Mouse (Mus musculus) megakaryocyte-erythroid progenitor cell, adult 5-6 weeks (primary cell): ENCODE measurements at regions not wholly inside any gene's neighbourhood (a gene's known extent, or its start where the extent isn't known, plus 50 kb on each side); places are given as distances from the start of the nearest gene placed in this dataset.
A peak's percentile ranks its signal among the peaks of the same experiment; 100 is the strongest.
"Not testable (repeated sequence)": the region's sequence is repeated elsewhere in the genome, so short reads cannot be mapped to it uniquely, and the experiment has no call there.

ENCODE experiments used
- ATAC-seq: replicated peaks from 2 replicates; pipeline ENCODE4 v1.8.0; 2016; ENCODE audit warnings: mild to moderate bottlenecking, inconsistent platforms; ENCODE audit not compliant: severe bottlenecking, poor library complexity, low FRiP score, low TSS enrichment

GRCm38 (mm10) chr7:116596914-116597313, 92.7 kb downstream of the Nucb2 start:
- no peak for ATAC-seq

GRCm38 (mm10) chr7:116600340-116600739, 96.2 kb downstream of the Nucb2 start:
- no peak for ATAC-seq

- ATAC-seq, result no peak
These were observed 99.1 kb downstream of the Nucb2 start for GRCm38 (mm10) chr7:116603167-116603839.

DNA sequence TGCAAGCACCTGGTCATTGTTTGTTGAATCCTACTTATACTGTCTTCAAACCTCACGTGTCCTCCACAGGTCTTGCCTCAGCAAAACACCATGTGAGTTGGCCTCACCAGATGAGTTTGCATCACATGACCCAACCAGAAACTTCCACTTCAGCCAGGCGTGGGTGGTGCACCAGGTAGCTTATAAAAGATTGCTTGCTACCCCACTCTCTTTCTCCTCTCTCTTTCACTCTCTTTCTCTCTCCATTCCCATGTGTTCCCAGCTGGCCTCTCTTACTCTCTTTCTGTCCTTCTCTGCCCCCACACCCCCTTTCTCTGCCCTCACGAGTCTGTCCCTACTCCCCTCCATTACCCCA, 99.6 kb downstream of the Nucb2 start:
- no peak for ATAC-seq

- no peak for ATAC-seq
These were observed 102.1 kb downstream of the Nucb2 start for GRCm38 (mm10) chr7:116606255-116606654.

- ATAC-seq, result no peak
These were observed 102.7 kb downstream of the Nucb2 start for GRCm38 (mm10) chr7:116606751-116607483.

- no peak for ATAC-seq
These were observed 103.6 kb downstream of the Nucb2 start for GRCm38 (mm10) chr7:116607628-116608225.

- peak; percentile 91 for ATAC-seq
These were observed 104.3 kb downstream of the Nucb2 start for GRCm38 (mm10) chr7:116608350-116609085.

DNA sequence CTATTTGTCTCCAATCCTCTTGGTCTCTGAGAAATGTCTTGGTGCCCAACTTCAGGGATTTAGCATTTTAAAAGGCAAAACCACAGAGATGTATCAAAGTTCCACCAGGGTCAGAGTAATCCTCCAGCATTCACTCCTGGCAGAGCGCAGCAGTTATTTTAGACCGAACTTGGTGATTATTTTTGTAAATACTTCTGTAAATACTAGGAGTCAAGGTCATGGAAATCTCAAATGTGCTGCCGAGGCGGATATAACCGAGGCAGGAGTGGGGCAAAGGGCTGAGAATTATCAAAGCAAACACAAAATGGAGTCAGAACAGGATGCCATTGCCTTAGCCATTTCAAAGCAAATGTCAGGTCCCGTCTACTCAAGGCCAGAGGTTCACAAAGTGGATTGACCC, 105.2 kb downstream of the Nucb2 start:
- no peak for ATAC-seq

- ATAC-seq, result no peak
These were observed 105.7 kb downstream of the Nucb2 start for GRCm38 (mm10) chr7:116609906-116610305.

DNA sequence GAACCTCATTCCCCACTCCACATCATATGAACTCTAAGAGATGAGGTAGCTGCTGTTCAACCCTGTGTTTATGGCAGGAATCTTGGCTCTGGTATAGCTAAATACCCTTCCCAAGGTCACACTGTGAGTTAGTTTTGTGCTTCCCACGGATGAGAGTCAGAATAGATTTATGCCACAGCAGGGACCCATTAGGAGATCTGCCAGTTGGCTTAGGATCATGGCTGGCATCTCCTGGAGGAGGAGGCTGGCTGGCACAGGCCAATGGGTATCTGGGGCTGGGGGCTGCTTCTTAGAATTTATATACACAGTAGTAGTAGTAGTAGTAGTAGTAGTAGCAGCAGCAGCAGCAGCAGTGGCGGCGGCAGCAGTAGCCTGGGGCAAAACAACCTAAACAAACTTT, 111.8 kb downstream of the Nucb2 start:
- no peak for ATAC-seq

- no peak for ATAC-seq
These were observed 115.5 kb downstream of the Nucb2 start for GRCm38 (mm10) chr7:116619636-116620035.

- ATAC-seq, result no peak
These were observed 116.2 kb downstream of the Nucb2 start for GRCm38 (mm10) chr7:116620381-116620780.

- no peak for ATAC-seq
These were observed 129.0 kb downstream of the Nucb2 start for GRCm38 (mm10) chr7:116633210-116633609.

GRCm38 (mm10) chr7:116644902-116645650, 140.9 kb downstream of the Nucb2 start:
- ATAC-seq, result peak; percentile 84

- ATAC-seq, result no peak
These were observed 150.3 kb downstream of the Nucb2 start for GRCm38 (mm10) chr7:116654466-116654865.

- ATAC-seq, result not testable (repeated sequence)
These were observed 152.9 kb downstream of the Nucb2 start for GRCm38 (mm10) chr7:116657040-116657439.

DNA sequence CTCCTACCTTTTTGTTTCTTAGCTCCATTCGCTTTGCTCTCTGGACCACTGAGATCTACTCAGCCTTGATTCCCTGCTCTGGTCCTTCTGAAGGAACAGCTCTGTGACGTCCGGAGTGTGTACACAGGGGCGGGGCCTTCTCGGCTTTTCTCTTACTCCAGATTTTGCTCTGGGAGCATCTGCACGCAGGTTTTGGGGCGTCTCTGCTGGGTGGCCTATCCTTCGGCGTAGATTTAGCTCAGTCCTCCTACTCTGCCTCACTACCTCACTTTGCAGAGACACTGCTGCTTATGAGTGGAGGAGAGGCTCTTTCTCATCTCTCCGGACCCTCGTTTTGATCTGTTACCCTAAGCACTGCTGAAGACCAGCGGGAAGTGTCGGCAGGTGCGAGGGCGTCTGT, 161.4 kb downstream of the Nucb2 start:
- no peak for ATAC-seq

DNA sequence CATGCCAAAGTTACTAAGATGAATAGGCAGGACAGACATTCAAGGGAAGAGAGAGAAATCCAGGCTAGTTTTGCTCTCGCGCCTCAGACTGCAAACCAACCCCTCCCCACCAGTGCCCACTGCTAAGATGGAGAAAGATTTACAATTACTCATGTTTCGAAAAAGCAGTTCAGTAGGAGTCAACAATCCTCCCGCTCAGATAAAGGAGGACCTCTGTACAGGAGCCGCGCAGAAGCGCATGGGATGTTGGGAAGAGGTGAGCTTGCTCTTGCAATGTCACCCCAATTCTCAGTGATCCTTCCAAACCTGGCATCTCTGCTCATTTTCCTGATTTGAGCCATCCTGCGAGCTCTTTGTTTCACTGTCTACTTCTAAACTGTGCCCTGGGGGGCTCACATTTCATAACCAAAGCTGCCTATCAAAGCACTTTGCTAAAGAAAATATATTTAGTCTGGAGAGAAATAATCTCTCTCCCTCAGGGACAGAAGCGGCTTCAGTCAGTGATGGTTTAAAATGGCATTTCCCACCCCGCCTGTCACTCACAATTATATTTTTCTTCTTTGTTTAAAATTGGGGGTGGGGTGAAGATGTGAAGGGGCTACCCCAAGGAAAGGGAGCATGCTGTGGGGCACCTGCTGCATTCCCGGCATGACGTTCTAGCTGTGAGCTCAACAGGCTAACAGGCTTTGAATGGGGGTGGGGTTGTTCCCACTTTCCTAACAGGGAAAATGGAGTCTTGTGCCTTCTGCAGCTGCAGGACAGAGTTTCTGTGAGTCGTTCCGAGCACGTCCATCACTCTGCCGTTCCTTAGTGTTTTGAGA, 170.2 kb downstream of the Nucb2 start:
- no peak for ATAC-seq
